Mouse (Mus musculus): ENCODE data around the gene Rab3a. TPM values are rescaled to one million over a fixed set of nuclear protein-coding genes. Genes with fewer than 3 reads are reported as not detected.

Rab3a gene
- total and polyA plus RNA-seq, 3 experiments: 46.5 to 89.1 (median 48.0) TPM

DNA sequence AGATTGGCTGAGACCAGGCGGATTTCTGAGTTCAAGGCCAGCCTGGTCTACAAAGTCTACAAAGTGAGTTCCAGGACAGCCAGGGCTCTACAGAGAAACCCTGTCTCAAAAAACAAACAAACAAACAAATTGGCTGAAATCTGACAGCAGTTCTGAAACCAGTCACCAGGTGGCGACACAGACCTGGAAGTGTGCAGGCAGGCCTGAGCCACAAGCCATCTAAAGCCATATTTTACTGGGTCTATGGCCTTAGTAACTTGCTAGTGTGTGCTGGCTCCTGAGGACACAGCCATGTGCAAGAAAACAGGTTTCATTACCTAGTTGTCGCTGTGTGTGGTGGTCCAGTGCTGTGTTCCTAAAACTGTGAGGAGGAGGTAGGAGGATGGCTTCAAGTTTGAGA, 33.7 kb upstream of the Rab3a start:
- H3K79me2 ChIP-seq (replicated peaks; ENCODE audit: control insufficient read depth, insufficient read depth, low read length): no peaks in the 10 kb centered on the region
- intact Hi-C loops (cut with DNase I): loop anchor here (1.0 to 2.0 kb wide), 5 partner anchors 32 to 148 kb away; no protein-coding TSS in a partner anchor
- H3K27me3 ChIP-seq (ENCODE audit: control insufficient read depth, insufficient read depth, low read length): no peaks in the 10 kb centered on the region
- H3K4me1 ChIP-seq (ENCODE audit: control insufficient read depth, insufficient read depth, low read length): peaks cover 1% of the 10 kb centered on the region; the same call in 1 of the 2 replicates
- no peak overlapping the region for H3K4me3 ChIP-seq
- DNase-seq: peak; percentile 73 to 90
- no peak for TF ChIP-seq POLR2A (IDR thresholded peaks at IDR 0.05; ENCODE audit: insufficient read depth, low read depth, low read length)
- peak; percentile 99 for TF ChIP-seq CTCF (IDR thresholded peaks at IDR 0.05)
- TF ChIP-seq EP300 (IDR thresholded peaks at IDR 0.05; ENCODE audit: insufficient read depth, low read depth, low read length): peak; percentile 97
- no peak overlapping the region for H3K9ac ChIP-seq (ENCODE audit: low read depth, low read length)
- H3K36me3 ChIP-seq (ENCODE audit: control insufficient read depth, insufficient read depth, low read length): no peaks in the 10 kb centered on the region
- H3K27ac ChIP-seq: no peak overlapping the region
- WGBS: 2% methylated on average over 3 of the region's 3 CpGs

DNA sequence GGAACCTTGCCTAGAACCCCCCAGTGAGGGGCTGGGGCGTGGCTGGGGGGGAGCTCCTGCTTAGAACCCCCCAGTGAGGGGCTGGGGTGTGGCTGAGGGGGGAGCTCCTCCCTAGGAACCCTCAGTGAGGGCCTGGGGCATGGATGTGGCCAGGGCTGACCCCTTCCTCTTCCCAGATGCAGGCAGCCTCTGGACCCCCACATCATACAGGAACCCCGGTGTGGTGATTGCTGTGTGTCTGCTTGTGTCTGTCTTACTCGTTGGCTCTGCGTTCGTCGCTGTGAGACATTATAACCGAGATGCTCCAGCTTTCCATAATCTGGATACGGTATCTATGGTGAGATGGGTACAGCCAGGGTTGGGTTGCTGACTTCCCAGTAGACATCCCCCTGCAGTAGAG, 32.9 kb upstream of the Rab3a start:
- Histone ChIP-seq H3K79me2 (replicated peaks; ENCODE audit: control insufficient read depth, insufficient read depth, low read length) (no peaks in the 10 kb centered on the region), H3K4me1 (ENCODE audit: control insufficient read depth, insufficient read depth, low read length) (peaks cover 1% of the 10 kb centered on the region; the same call in 1 of the 2 replicates), H3K27me3 (ENCODE audit: control insufficient read depth, insufficient read depth, low read length) (no peaks in the 10 kb centered on the region), H3K36me3 (ENCODE audit: control insufficient read depth, insufficient read depth, low read length) (no peaks in the 10 kb centered on the region), H3K4me3 (no peak overlapping the region), H3K27ac (no peak overlapping the region), H3K9ac (ENCODE audit: low read depth, low read length) (no peak overlapping the region)
- intact Hi-C loops (cut with DNase I): loop anchor here (2.0 kb wide), 1 partner anchor 147 kb away; no protein-coding TSS in a partner anchor
- 89% methylated on average over 8 of the region's 8 CpGs for WGBS
- DNase-seq: no peak
- TF ChIP-seq CTCF (IDR thresholded peaks at IDR 0.05) (no peak), EP300 (IDR thresholded peaks at IDR 0.05; ENCODE audit: insufficient read depth, low read depth, low read length) (no peak), POLR2A (IDR thresholded peaks at IDR 0.05; ENCODE audit: insufficient read depth, low read depth, low read length) (no peak)

- Histone ChIP-seq H3K27ac (no peak within 1 kb of the TSS), H3K79me2 (replicated peaks; ENCODE audit: control insufficient read depth, insufficient read depth, low read length) (no peaks in the 10 kb centered on the region), H3K27me3 (ENCODE audit: control insufficient read depth, insufficient read depth, low read length) (no peaks in the 10 kb centered on the region), H3K4me1 (ENCODE audit: control insufficient read depth, insufficient read depth, low read length) (peaks cover 1% of the 10 kb centered on the region; the same call in 1 of the 2 replicates), H3K4me3 (no peak within 1 kb of the TSS), H3K9ac (ENCODE audit: low read depth, low read length) (no peak within 1 kb of the TSS), H3K36me3 (ENCODE audit: control insufficient read depth, insufficient read depth, low read length) (no peaks in the 10 kb centered on the region)
- no peak for DNase-seq
- intact Hi-C loops (cut with DNase I): no loop called here
- WGBS: 66% methylated on average over 7 of the region's 7 CpGs
- TF ChIP-seq CTCF (IDR thresholded peaks at IDR 0.05): no peak
- TF ChIP-seq POLR2A (IDR thresholded peaks at IDR 0.05; ENCODE audit: insufficient read depth, low read depth, low read length): no peak
- TF ChIP-seq EP300 (IDR thresholded peaks at IDR 0.05; ENCODE audit: insufficient read depth, low read depth, low read length): no peak
These were observed 30.8 kb upstream of the Rab3a start, which contains the start of gene Pde4c for GRCm38 (mm10) chr8:70723486-70724210. Gene Pde4c, plus strand, starts transcription at chr8:70723720.

GRCm38 (mm10) chr8:70724216-70724615, 30.3 kb upstream of the Rab3a start:
- H3K4me3 ChIP-seq: no peak overlapping the region
- no peak overlapping the region for H3K9ac ChIP-seq (ENCODE audit: low read depth, low read length)
- no peaks in the 10 kb centered on the region for H3K79me2 ChIP-seq (replicated peaks; ENCODE audit: control insufficient read depth, insufficient read depth, low read length)
- peaks cover 1% of the 10 kb centered on the region; the same call in 1 of the 2 replicates for H3K4me1 ChIP-seq (ENCODE audit: control insufficient read depth, insufficient read depth, low read length)
- TF ChIP-seq POLR2A (IDR thresholded peaks at IDR 0.05; ENCODE audit: insufficient read depth, low read depth, low read length): no peak
- TF ChIP-seq EP300 (IDR thresholded peaks at IDR 0.05; ENCODE audit: insufficient read depth, low read depth, low read length): no peak
- H3K36me3 ChIP-seq (ENCODE audit: control insufficient read depth, insufficient read depth, low read length): no peaks in the 10 kb centered on the region
- intact Hi-C loops (cut with DNase I): no loop called here
- 83% methylated on average over 12 of the region's 12 CpGs for WGBS
- DNase-seq: no peak
- no peaks in the 10 kb centered on the region for H3K27me3 ChIP-seq (ENCODE audit: control insufficient read depth, insufficient read depth, low read length)
- no peak overlapping the region for H3K27ac ChIP-seq

DNA sequence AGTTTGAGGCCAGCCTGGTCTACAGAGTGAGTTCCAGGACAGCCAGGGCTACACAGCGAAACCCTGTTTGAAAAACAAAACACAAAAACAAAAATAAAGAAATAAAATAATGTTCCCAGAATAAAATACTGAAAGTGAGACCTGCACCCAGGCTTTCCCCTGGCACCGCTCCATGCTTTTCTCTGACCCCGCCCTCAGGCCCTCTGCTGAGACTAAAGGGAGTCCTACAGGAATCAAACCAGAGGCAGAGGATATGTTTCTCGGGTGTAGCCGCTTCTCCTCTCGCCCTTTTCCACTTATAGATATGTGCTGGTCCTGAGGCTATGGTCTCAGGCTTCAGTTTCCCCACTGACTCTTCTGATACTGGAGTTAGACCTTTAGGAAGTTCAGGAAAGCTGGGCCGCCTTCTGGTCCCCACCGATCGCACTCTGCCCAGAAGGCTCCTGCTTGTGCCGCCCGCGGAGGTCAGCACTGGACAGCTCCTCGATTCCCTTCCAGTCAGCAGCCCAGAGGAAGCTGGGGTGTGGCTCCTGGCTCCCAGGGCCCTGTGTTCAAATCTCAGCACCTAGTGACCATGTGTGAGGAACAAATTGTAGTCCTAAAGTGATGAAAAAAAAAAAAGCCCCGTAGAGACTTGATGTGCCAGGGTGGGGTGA, 28.6 kb upstream of the Rab3a start:
- Histone ChIP-seq H3K4me1 (ENCODE audit: control insufficient read depth, insufficient read depth, low read length) (peaks cover under 1% of the 10 kb centered on the region; the same call in 1 of the 2 replicates), H3K36me3 (ENCODE audit: control insufficient read depth, insufficient read depth, low read length) (no peaks in the 10 kb centered on the region), H3K27ac (no peak overlapping the region), H3K4me3 (no peak overlapping the region), H3K27me3 (ENCODE audit: control insufficient read depth, insufficient read depth, low read length) (no peaks in the 10 kb centered on the region), H3K79me2 (replicated peaks; ENCODE audit: control insufficient read depth, insufficient read depth, low read length) (no peaks in the 10 kb centered on the region), H3K9ac (ENCODE audit: low read depth, low read length) (no peak overlapping the region)
- TF ChIP-seq CTCF (IDR thresholded peaks at IDR 0.05) (no peak), EP300 (IDR thresholded peaks at IDR 0.05; ENCODE audit: insufficient read depth, low read depth, low read length) (no peak), POLR2A (IDR thresholded peaks at IDR 0.05; ENCODE audit: insufficient read depth, low read depth, low read length) (no peak)
- 25% methylated on average over 14 of the region's 14 CpGs for WGBS
- peak; percentile 22 to 60 for DNase-seq
- intact Hi-C loops (cut with DNase I): no loop called here

- Histone ChIP-seq H3K4me3 (no peak overlapping the region), H3K27me3 (ENCODE audit: control insufficient read depth, insufficient read depth, low read length) (no peaks in the 10 kb centered on the region), H3K36me3 (ENCODE audit: control insufficient read depth, insufficient read depth, low read length) (no peaks in the 10 kb centered on the region), H3K27ac (no peak overlapping the region), H3K9ac (ENCODE audit: low read depth, low read length) (no peak overlapping the region), H3K79me2 (replicated peaks; ENCODE audit: control insufficient read depth, insufficient read depth, low read length) (no peaks in the 10 kb centered on the region), H3K4me1 (ENCODE audit: control insufficient read depth, insufficient read depth, low read length) (no peaks in the 10 kb centered on the region)
- DNase-seq: no peak
- intact Hi-C loops (cut with DNase I): no loop called here
- 37% methylated on average over 11 of the region's 11 CpGs for WGBS
- TF ChIP-seq POLR2A (IDR thresholded peaks at IDR 0.05; ENCODE audit: insufficient read depth, low read depth, low read length): no peak
- no peak for TF ChIP-seq EP300 (IDR thresholded peaks at IDR 0.05; ENCODE audit: insufficient read depth, low read depth, low read length)
- TF ChIP-seq CTCF (IDR thresholded peaks at IDR 0.05): no peak
These were observed 27.8 kb upstream of the Rab3a start for GRCm38 (mm10) chr8:70726721-70727120.
